Mouse (Mus musculus): ENCODE results near the gene Mrpl20. TPM values are rescaled to one million over a fixed set of nuclear protein-coding genes. Genes with fewer than 3 reads are reported as not detected.

The Mrpl20 gene
- 391 and 409 TPM in 2 replicates for polyA plus RNA-seq (2021; fragmentation: Nextera tagmentation)
- long read RNA-seq, experiment 1, transcript Mrpl20-201 (4 exons, 764 nt), result major isoform, 77 of 97 reads
- long read RNA-seq, experiment 1, partial matches to known transcripts, result 14 of 97 reads
- long read RNA-seq, experiment 1, other reads (novel, unspliced or antisense), result 5 of 97 reads
- long read RNA-seq, experiment 2, transcript Mrpl20-201 (4 exons, 764 nt), result major isoform, 322 of 346 reads
- long read RNA-seq, experiment 2, transcript Mrpl20-204 (3 exons, 579 nt), result minor isoform, 9 of 346 reads
- long read RNA-seq, experiment 2, partial matches to known transcripts, result 9 of 346 reads
- long read RNA-seq, experiment 2, other reads (novel, unspliced or antisense), result 3 of 346 reads

GRCm38 (mm10) chr4:155802741-155803339 is at the start of gene Mrpl20:
Gene Mrpl20, plus strand, starts transcription at chr4:155802878.

GRCm38 (mm10) chr4:155760613-155761355 is 41.9 kb upstream of the Mrpl20 start, which contains the start of gene Atad3a:
Gene Atad3a, minus strand, starts transcription at chr4:155761093.

GRCm38 (mm10) chr4:155774280-155774754 is 28.4 kb upstream of the Mrpl20 start, which contains the start of gene Vwa1:
Gene Vwa1, minus strand, starts transcription at chr4:155774698.

GRCm38 (mm10) chr4:155785819-155786218 is 16.9 kb upstream of the Mrpl20 start, which contains the start of gene Tmem88b:
Gene Tmem88b, minus strand, starts transcription at chr4:155785874.

GRCm38 (mm10) chr4:155790021-155790489 is 12.6 kb upstream of the Mrpl20 start, which contains the start of gene Ankrd65:
Gene Ankrd65, plus strand, starts transcription at chr4:155790439.

GRCm38 (mm10) chr4:155811929-155812664 is 9.4 kb downstream of the Mrpl20 start, which contains the start of gene Ccnl2:
Gene Ccnl2, plus strand, starts transcription at chr4:155812489.

GRCm38 (mm10) chr4:155831205-155831766 is 28.6 kb downstream of the Mrpl20 start, which contains the start of gene Aurkaip1:
Gene Aurkaip1, plus strand, starts transcription at chr4:155831272.

GRCm38 (mm10) chr4:155839483-155839910 is 36.8 kb downstream of the Mrpl20 start, which contains the start of gene Mxra8:
Gene Mxra8, plus strand, starts transcription at chr4:155839680.

GRCm38 (mm10) chr4:155846871-155847578 is 44.3 kb downstream of the Mrpl20 start, which contains the start of gene Dvl1:
Gene Dvl1, plus strand, starts transcription at chr4:155847402.

Other genes with a start within 250 kb of the Mrpl20 start
- 50.0 and 57.1 TPM in 2 replicates for gene Nadk, start 240.5 kb upstream of the Mrpl20 start, polyA plus RNA-seq (2021; fragmentation: Nextera tagmentation)
- gene Slc35e2, start 201.5 kb upstream of the Mrpl20 start, polyA plus RNA-seq (2021; fragmentation: Nextera tagmentation), result 25.0 and 31.7 TPM in 2 replicates
- gene Cdk11b, start 178.0 kb upstream of the Mrpl20 start, polyA plus RNA-seq (2021; fragmentation: Nextera tagmentation), result 42.7 and 48.3 TPM in 2 replicates
- not detected in 2 replicates for gene Gm10563, start 157.5 kb upstream of the Mrpl20 start, polyA plus RNA-seq (2021; fragmentation: Nextera tagmentation)
- 0.69 and 1.4 TPM in 2 replicates for gene Mmp23, start 149.5 kb upstream of the Mrpl20 start, polyA plus RNA-seq (2021; fragmentation: Nextera tagmentation)
- 19.7 and 26.1 TPM in 2 replicates for gene Mib2, start 133.7 kb upstream of the Mrpl20 start, polyA plus RNA-seq (2021; fragmentation: Nextera tagmentation)
- gene Fndc10, start 108.5 kb upstream of the Mrpl20 start, polyA plus RNA-seq (2021; fragmentation: Nextera tagmentation), result 11.4 and 23.4 TPM in 2 replicates
- 228 and 240 TPM in 2 replicates for gene Ssu72, start 98.1 kb upstream of the Mrpl20 start, polyA plus RNA-seq (2021; fragmentation: Nextera tagmentation)
- gene Tmem240, start 68.1 kb upstream of the Mrpl20 start, polyA plus RNA-seq (2021; fragmentation: Nextera tagmentation), result 3.6 and 7.2 TPM in 2 replicates
- 25.7 TPM in 2 replicates for gene Atad3a, start 41.8 kb upstream of the Mrpl20 start, polyA plus RNA-seq (2021; fragmentation: Nextera tagmentation)
- gene Vwa1, start 28.2 kb upstream of the Mrpl20 start, polyA plus RNA-seq (2021; fragmentation: Nextera tagmentation), result 15.1 and 16.2 TPM in 2 replicates
- gene Tmem88b, start 17.0 kb upstream of the Mrpl20 start, polyA plus RNA-seq (2021; fragmentation: Nextera tagmentation), result 10.4 and 10.7 TPM in 2 replicates
- gene Ankrd65, start 12.4 kb upstream of the Mrpl20 start, polyA plus RNA-seq (2021; fragmentation: Nextera tagmentation), result not detected in 2 replicates
- 19.6 and 23.2 TPM in 2 replicates for gene Ccnl2, start 9.6 kb downstream of the Mrpl20 start, polyA plus RNA-seq (2021; fragmentation: Nextera tagmentation)
- 248 and 249 TPM in 2 replicates for gene Aurkaip1, start 28.4 kb downstream of the Mrpl20 start, polyA plus RNA-seq (2021; fragmentation: Nextera tagmentation)
- 5.9 and 6.5 TPM in 2 replicates for gene Mxra8, start 36.8 kb downstream of the Mrpl20 start, polyA plus RNA-seq (2021; fragmentation: Nextera tagmentation)
- 5.4 and 6.3 TPM in 2 replicates for gene Dvl1, start 44.5 kb downstream of the Mrpl20 start, polyA plus RNA-seq (2021; fragmentation: Nextera tagmentation)
- 0.12 and 0.13 TPM in 2 replicates for gene Tas1r3, start 60.5 kb downstream of the Mrpl20 start, polyA plus RNA-seq (2021; fragmentation: Nextera tagmentation)
- gene Cptp, start 66.6 kb downstream of the Mrpl20 start, polyA plus RNA-seq (2021; fragmentation: Nextera tagmentation), result 13.1 and 21.5 TPM in 2 replicates
- gene Ints11, start 66.7 kb downstream of the Mrpl20 start, polyA plus RNA-seq (2021; fragmentation: Nextera tagmentation), result 31.0 and 41.2 TPM in 2 replicates
- 54.5 and 56.4 TPM in 2 replicates for gene Pusl1, start 88.9 kb downstream of the Mrpl20 start, polyA plus RNA-seq (2021; fragmentation: Nextera tagmentation)
- gene Acap3, start 88.9 kb downstream of the Mrpl20 start, polyA plus RNA-seq (2021; fragmentation: Nextera tagmentation), result 19.6 and 35.6 TPM in 2 replicates
- 30.5 and 85.4 TPM in 2 replicates for gene Ube2j2, start 141.0 kb downstream of the Mrpl20 start, polyA plus RNA-seq (2021; fragmentation: Nextera tagmentation)
- 32.4 and 35.5 TPM in 2 replicates for gene C1qtnf12, start 159.4 kb downstream of the Mrpl20 start, polyA plus RNA-seq (2021; fragmentation: Nextera tagmentation)
- 21.1 and 25.1 TPM in 2 replicates for gene B3galt6, start 189.8 kb downstream of the Mrpl20 start, polyA plus RNA-seq (2021; fragmentation: Nextera tagmentation)
- 147 and 170 TPM in 2 replicates for gene Sdf4, start 190.0 kb downstream of the Mrpl20 start, polyA plus RNA-seq (2021; fragmentation: Nextera tagmentation)
- gene Tnfrsf4, start 211.0 kb downstream of the Mrpl20 start, polyA plus RNA-seq (2021; fragmentation: Nextera tagmentation), result 0.29 and 0.39 TPM in 2 replicates
- 0.38 and 0.67 TPM in 2 replicates for gene Tnfrsf18, start 223.3 kb downstream of the Mrpl20 start, polyA plus RNA-seq (2021; fragmentation: Nextera tagmentation)

All from left cerebral cortex, adult 6 months (tissue).